Mouse (Mus musculus): Measurements from ENCODE around the gene Peak1. TPM values are rescaled to one million over a fixed set of nuclear protein-coding genes. Genes with fewer than 3 reads are reported as not detected.

The Peak1 gene
- polyA plus RNA-seq, 1 experiment from 2014 or later: 14.3 TPM

GRCm38 (mm10) chr9:56359261-56359660 is 58.6 kb downstream of the Peak1 start:
- Histone ChIP-seq H3K9ac (no peak overlapping the region), H3K27ac (no peak overlapping the region), H3K4me3 (no peak overlapping the region), H3K4me2 (no peak overlapping the region), H3K4me1 (replicated peaks) (peaks cover 6% of the 10 kb centered on the region), H3K27me3 (no peaks in the 10 kb centered on the region), H3K36me3 (no peaks in the 10 kb centered on the region), H3K9me3 (replicated peaks) (no peaks in the 10 kb centered on the region)
- ATAC-seq (replicated peaks; ENCODE audit: insufficient number of reproducible peaks, insufficient read depth, low FRiP score, low read depth): no peak
- 54% methylated on average over 3 of the region's 3 CpGs for WGBS

GRCm38 (mm10) chr9:56355186-56355585 is 62.7 kb downstream of the Peak1 start:
- Histone ChIP-seq H3K27ac (no peak overlapping the region), H3K9ac (no peak overlapping the region), H3K27me3 (no peaks in the 10 kb centered on the region), H3K4me1 (replicated peaks) (peaks cover 6% of the 10 kb centered on the region), H3K9me3 (replicated peaks) (no peaks in the 10 kb centered on the region), H3K36me3 (no peaks in the 10 kb centered on the region), H3K4me2 (no peak overlapping the region), H3K4me3 (no peak overlapping the region)
- WGBS: 91% methylated on average over 5 of the region's 5 CpGs
- ATAC-seq (replicated peaks; ENCODE audit: insufficient number of reproducible peaks, insufficient read depth, low FRiP score, low read depth): no peak

GRCm38 (mm10) chr9:56346321-56346720 is 71.5 kb downstream of the Peak1 start:
- H3K27ac ChIP-seq: no peak overlapping the region
- no peak overlapping the region for H3K4me2 ChIP-seq
- H3K36me3 ChIP-seq: no peaks in the 10 kb centered on the region
- no peak overlapping the region for H3K4me3 ChIP-seq
- no peaks in the 10 kb centered on the region for H3K27me3 ChIP-seq
- WGBS: 78% methylated on average over 6 of the region's 6 CpGs
- no peaks in the 10 kb centered on the region for H3K9me3 ChIP-seq (replicated peaks)
- no peak for ATAC-seq (replicated peaks; ENCODE audit: insufficient number of reproducible peaks, insufficient read depth, low FRiP score, low read depth)
- H3K4me1 ChIP-seq (replicated peaks): peaks cover 18% of the 10 kb centered on the region
- no peak overlapping the region for H3K9ac ChIP-seq

DNA sequence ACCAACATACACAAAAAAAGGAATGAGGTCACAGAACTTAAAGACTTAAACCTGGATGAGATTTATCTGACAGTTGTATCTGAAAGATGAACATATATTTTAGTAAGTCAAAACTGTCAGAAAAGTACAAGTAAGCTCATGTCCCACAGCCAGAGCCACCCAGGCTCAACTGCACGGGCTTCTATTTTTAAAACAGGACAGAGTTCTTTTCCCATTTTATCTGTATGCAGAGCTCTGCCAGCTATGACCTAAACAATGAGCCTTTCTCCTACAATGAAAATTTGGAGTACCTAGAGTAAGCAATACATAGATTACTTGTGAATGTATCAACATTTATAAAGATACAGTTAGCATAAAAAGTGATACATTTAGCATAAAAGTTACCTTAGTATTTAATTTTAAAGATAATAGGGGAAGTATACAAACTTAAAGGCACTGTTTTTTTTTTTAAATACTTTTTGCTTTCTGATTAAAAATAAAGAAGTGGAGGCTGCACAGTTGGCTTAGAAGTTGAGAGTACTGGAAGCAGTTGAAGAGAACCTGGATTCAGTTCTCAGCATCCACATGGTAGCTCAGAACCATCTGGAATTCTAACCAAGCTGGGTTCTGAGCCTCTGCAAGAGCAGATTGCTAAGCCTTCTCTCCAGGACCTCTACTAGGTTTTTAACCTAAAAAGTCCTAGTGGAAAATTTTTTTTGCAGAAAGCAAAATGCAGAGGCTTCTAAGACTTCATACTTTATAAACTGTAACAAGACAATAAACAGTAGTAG is 78.3 kb downstream of the Peak1 start:
- ATAC-seq (replicated peaks; ENCODE audit: insufficient number of reproducible peaks, insufficient read depth, low FRiP score, low read depth): no peak
- Histone ChIP-seq H3K4me3 (no peak overlapping the region), H3K9ac (no peak overlapping the region), H3K27me3 (no peaks in the 10 kb centered on the region), H3K4me2 (no peak overlapping the region), H3K27ac (peak overlapping the region; percentile 80), H3K36me3 (no peaks in the 10 kb centered on the region), H3K9me3 (replicated peaks) (no peaks in the 10 kb centered on the region), H3K4me1 (replicated peaks) (peaks cover 13% of the 10 kb centered on the region)
- WGBS: 22% methylated on average over 1 of the region's 1 CpGs

DNA sequence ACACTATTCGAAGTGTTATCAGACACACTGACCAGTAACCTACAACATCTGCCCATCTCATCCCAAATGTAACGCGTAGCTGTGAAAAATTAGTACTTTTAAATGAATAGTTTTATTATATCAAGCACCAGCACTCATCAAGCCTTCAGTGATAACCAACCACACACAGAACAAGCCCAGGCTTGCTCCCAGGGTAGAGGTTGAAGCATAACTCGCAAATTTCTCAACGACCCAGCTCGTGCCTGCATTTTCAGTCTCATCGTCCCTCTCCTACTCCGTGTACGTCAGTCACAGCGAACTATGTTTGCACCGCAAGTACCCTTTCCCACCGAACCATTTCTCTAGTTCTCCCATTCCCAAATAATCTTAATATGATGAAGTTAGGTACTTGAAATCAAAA is 83.5 kb downstream of the Peak1 start:
- 87% methylated on average over 12 of the region's 12 CpGs for WGBS
- no peak for ATAC-seq (replicated peaks; ENCODE audit: insufficient number of reproducible peaks, insufficient read depth, low FRiP score, low read depth)
- no peak overlapping the region for H3K27ac ChIP-seq
- H3K4me1 ChIP-seq (replicated peaks): peaks cover 7% of the 10 kb centered on the region; the same call in 1 of the 2 replicates
- no peaks in the 10 kb centered on the region for H3K36me3 ChIP-seq
- no peaks in the 10 kb centered on the region for H3K27me3 ChIP-seq
- no peak overlapping the region for H3K4me3 ChIP-seq
- no peak overlapping the region for H3K9ac ChIP-seq
- H3K9me3 ChIP-seq (replicated peaks): no peaks in the 10 kb centered on the region
- no peak overlapping the region for H3K4me2 ChIP-seq

- H3K4me3 ChIP-seq: no peak overlapping the region
- no peak for ATAC-seq (replicated peaks; ENCODE audit: insufficient number of reproducible peaks, insufficient read depth, low FRiP score, low read depth)
- no peak overlapping the region for H3K27ac ChIP-seq
- H3K36me3 ChIP-seq: no peaks in the 10 kb centered on the region
- no peaks in the 10 kb centered on the region for H3K27me3 ChIP-seq
- H3K4me1 ChIP-seq (replicated peaks): peaks cover 4% of the 10 kb centered on the region; the same call in 1 of the 2 replicates
- no peak overlapping the region for H3K9ac ChIP-seq
- no peak overlapping the region for H3K4me2 ChIP-seq
- H3K9me3 ChIP-seq (replicated peaks): no peaks in the 10 kb centered on the region
Measured at GRCm38 (mm10) chr9:56332774-56333173, 85.1 kb downstream of the Peak1 start.

GRCm38 (mm10) chr9:56326511-56327005 is 91.3 kb downstream of the Peak1 start:
- Histone ChIP-seq H3K9ac (no peak overlapping the region), H3K36me3 (no peaks in the 10 kb centered on the region)
- 89% methylated on average over 8 of the region's 8 CpGs for WGBS

DNA sequence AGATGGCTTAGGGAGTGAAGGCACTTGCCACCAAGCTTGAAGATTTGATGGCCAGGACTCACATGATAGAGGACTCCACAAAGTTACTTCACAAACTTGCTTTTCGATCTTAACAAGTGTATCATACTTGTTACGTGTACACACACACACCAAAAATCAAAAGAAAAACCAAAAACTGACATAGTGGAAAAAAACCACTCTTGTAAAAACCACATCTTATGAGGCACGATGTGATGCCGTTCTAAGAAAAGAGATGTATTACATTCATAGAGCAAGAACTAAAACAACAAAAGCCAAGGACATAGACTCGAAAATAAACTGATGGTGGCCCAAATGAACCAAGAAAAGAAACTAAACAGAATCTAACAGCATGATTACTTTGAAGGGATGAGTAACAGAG is 92.1 kb downstream of the Peak1 start:
- no peak overlapping the region for H3K27ac ChIP-seq
- no peaks in the 10 kb centered on the region for H3K9me3 ChIP-seq (replicated peaks)
- no peak for ATAC-seq (replicated peaks; ENCODE audit: insufficient number of reproducible peaks, insufficient read depth, low FRiP score, low read depth)
- H3K4me2 ChIP-seq: no peak overlapping the region
- H3K36me3 ChIP-seq: no peaks in the 10 kb centered on the region
- no peaks in the 10 kb centered on the region for H3K27me3 ChIP-seq
- H3K4me1 ChIP-seq (replicated peaks): peaks cover 25% of the 10 kb centered on the region
- H3K4me3 ChIP-seq: no peak overlapping the region
- no peak overlapping the region for H3K9ac ChIP-seq
- 89% methylated on average over 5 of the region's 5 CpGs for WGBS

More at GRCm38 (mm10) chr9:56326511-56327005, 91.3 kb downstream of the Peak1 start:
- H3K4me2 ChIP-seq: no peak overlapping the region
- no peaks in the 10 kb centered on the region for H3K27me3 ChIP-seq
- H3K27ac ChIP-seq: no peak overlapping the region
- peaks cover 27% of the 10 kb centered on the region for H3K4me1 ChIP-seq (replicated peaks)
- H3K9me3 ChIP-seq (replicated peaks): no peaks in the 10 kb centered on the region
- no peak overlapping the region for H3K4me3 ChIP-seq
- ATAC-seq (replicated peaks; ENCODE audit: insufficient number of reproducible peaks, insufficient read depth, low FRiP score, low read depth): no peak

- H3K36me3 ChIP-seq: no peaks in the 10 kb centered on the region
- H3K4me3 ChIP-seq: no peak overlapping the region
- no peak overlapping the region for H3K9ac ChIP-seq
- H3K4me1 ChIP-seq (replicated peaks): peaks cover 25% of the 10 kb centered on the region
- H3K27me3 ChIP-seq: no peaks in the 10 kb centered on the region
- no peaks in the 10 kb centered on the region for H3K9me3 ChIP-seq (replicated peaks)
- H3K4me2 ChIP-seq: peak overlapping the region; percentile 50
- no peak for ATAC-seq (replicated peaks; ENCODE audit: insufficient number of reproducible peaks, insufficient read depth, low FRiP score, low read depth)
- peak overlapping the region; percentile 77 for H3K27ac ChIP-seq
- 37% methylated on average over 16 of the region's 16 CpGs for WGBS
Measured at GRCm38 (mm10) chr9:56324576-56325355, 93.1 kb downstream of the Peak1 start.

DNA sequence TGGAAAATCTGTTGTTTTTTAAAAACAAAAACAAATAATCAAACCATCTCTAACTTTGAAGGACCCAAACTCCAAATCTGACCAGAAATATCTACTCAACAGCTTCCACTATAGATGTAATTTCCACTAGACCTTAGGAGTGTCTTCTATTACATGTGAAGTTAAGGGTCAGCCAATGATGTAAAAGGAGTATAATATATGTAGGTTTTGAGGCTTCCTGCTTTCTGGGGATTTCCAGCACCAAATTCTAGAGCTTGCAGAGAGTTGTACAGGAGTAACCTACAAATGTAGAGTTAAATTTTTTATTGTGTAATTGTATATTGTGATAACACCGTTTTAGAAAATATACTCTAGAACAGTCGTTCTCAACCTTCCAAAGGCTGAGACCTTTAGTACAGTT is 96.6 kb downstream of the Peak1 start:
- 89% methylated on average over 2 of the region's 2 CpGs for WGBS
- peaks cover 18% of the 10 kb centered on the region for H3K4me1 ChIP-seq (replicated peaks)

DNA sequence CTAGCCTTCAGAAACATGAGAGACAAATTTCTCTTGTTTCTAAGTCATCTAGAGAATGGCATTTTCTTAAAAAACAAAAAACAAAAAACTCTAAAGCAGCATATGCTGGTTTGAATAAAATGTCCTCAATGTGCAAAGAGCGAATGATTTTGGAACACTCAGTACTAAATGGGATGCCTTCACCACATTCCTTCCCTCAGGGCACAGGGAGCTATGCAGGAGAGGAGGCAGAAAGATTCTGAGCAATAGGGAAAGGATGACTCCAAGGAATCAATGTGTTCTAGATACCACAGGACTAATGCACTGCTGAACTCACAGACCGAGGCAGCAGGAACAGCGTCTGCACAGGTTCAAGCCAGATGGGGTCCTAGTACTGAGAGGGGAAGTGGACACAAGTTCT is 103.5 kb downstream of the Peak1 start:
- WGBS: 82% methylated on average over 3 of the region's 3 CpGs
- Histone ChIP-seq H3K4me2 (no peak overlapping the region), H3K36me3 (peaks cover 9% of the 10 kb centered on the region; the same call in 1 of the 2 replicates), H3K27me3 (no peaks in the 10 kb centered on the region), H3K9me3 (replicated peaks) (peaks cover 4% of the 10 kb centered on the region; the same call in 1 of the 2 replicates), H3K4me1 (replicated peaks) (no peaks in the 10 kb centered on the region; the same call in 1 of the 2 replicates), H3K4me3 (no peak overlapping the region), H3K9ac (no peak overlapping the region), H3K27ac (no peak overlapping the region)
- no peak for ATAC-seq (replicated peaks; ENCODE audit: insufficient number of reproducible peaks, insufficient read depth, low FRiP score, low read depth)

More for the DNA sequence above, 96.6 kb downstream of the Peak1 start:
- no peak for ATAC-seq (replicated peaks; ENCODE audit: insufficient number of reproducible peaks, insufficient read depth, low FRiP score, low read depth)
- Histone ChIP-seq H3K4me3 (no peak overlapping the region), H3K36me3 (peaks cover 9% of the 10 kb centered on the region; the same call in 1 of the 2 replicates), H3K9ac (no peak overlapping the region), H3K9me3 (replicated peaks) (peaks cover 4% of the 10 kb centered on the region; the same call in 1 of the 2 replicates), H3K27ac (no peak overlapping the region), H3K27me3 (no peaks in the 10 kb centered on the region), H3K4me2 (no peak overlapping the region)

Measured in heart, embryonic 15.5 days (tissue).